In genomic region chrX:19264237-19264636, GRCm38 (mm10) we compare ENCODE assay signal across 20 mouse cellular contexts.
"Had no signal": no experiment of that assay in that cellular context is flagged by ENCODE, and none has a peak within 500 bp of the region (broad histone marks: within the 10 kb centered on the region; RNA-seq: fewer than 3 reads in every experiment).

No protein-coding gene starts in this region.

- DNase-seq: liver, postnatal 0 days; lung, adult 2 months; lung, postnatal 14 days; lung, postnatal 36 days; retina, postnatal 1 day; right cerebral cortex, adult 18-20 months; right cerebral cortex, postnatal 25 days; right cerebral cortex, postnatal 4 days; spleen, adult 18-20 months; thymus, adult 18-20 months; thymus, postnatal 14 days; thymus, postnatal 36 days had no signal

- H3K27ac ChIP-seq: liver, embryonic 15.5 days; lung, embryonic 15.5 days; macrophage; midbrain, embryonic 13.5 days; neural tube, embryonic 12.5 days had no signal

- H3K27me3 ChIP-seq: liver, embryonic 15.5 days; lung, embryonic 15.5 days; megakaryocyte, embryonic 14.5 days; midbrain, embryonic 13.5 days; neural tube, embryonic 12.5 days had no signal

- H3K9ac ChIP-seq: liver, embryonic 15.5 days; liver, postnatal 0 days; lung, embryonic 15.5 days; midbrain, embryonic 13.5 days; neural tube, embryonic 12.5 days had no signal

- H3K4me2 ChIP-seq: liver, embryonic 15.5 days; lung, embryonic 15.5 days; midbrain, embryonic 13.5 days; neural tube, embryonic 12.5 days had no signal

- H3K36me3 ChIP-seq: liver, embryonic 15.5 days; lung, embryonic 15.5 days; midbrain, embryonic 13.5 days; neural tube, embryonic 12.5 days had no signal

- H3K9me3 ChIP-seq: liver, embryonic 15.5 days; lung, embryonic 15.5 days; megakaryocyte, embryonic 14.5 days; midbrain, embryonic 13.5 days; neural tube, embryonic 12.5 days had no signal

- H3K4me3 ChIP-seq: liver, embryonic 15.5 days; lung, embryonic 15.5 days; megakaryocyte, embryonic 14.5 days; midbrain, embryonic 13.5 days; neural tube, embryonic 12.5 days had no signal

- ATAC-seq: liver, postnatal 0 days; lung, postnatal 0 days; midbrain, embryonic 13.5 days; midbrain, embryonic 16.5 days had no signal

- H3K4me1 ChIP-seq: liver, embryonic 15.5 days; lung, embryonic 15.5 days; megakaryocyte, embryonic 14.5 days; midbrain, embryonic 13.5 days; neural tube, embryonic 12.5 days had no signal
